Mouse (Mus musculus) forebrain, embryonic 15.5 days (tissue): Measurements from ENCODE around the gene Gm8764. TPM values are rescaled to one million over a fixed set of nuclear protein-coding genes. Genes with fewer than 3 reads are reported as not detected.
"Not testable (repeated sequence)": the region's sequence is repeated elsewhere in the genome, so short reads cannot be mapped to it uniquely, and the experiment has no call there.

ENCODE experiments used
- ATAC-seq: fragments of 200-750 bp; cut with Nextera tagmentation; replicated peaks from 2 replicates; pipeline ENCODE4 v1.8.0; 2017; ENCODE audit warnings: mild to moderate bottlenecking, moderate TSS enrichment, moderate library complexity
- H3K27ac ChIP-seq: fragments of 300-500 bp; sonication (generic); replicated peaks from 2 replicates; pipeline ENCODE4 v1.5.1; 2015; ENCODE audit warnings: mild to moderate bottlenecking, inconsistent platforms
- H3K27me3 ChIP-seq: fragments of 300-500 bp; sonication (generic); 2 replicates; pipeline ENCODE4 v1.6.1; 2015; ENCODE audit warnings: inconsistent platforms
- H3K36me3 ChIP-seq: fragments of 300-500 bp; sonication (generic); 2 replicates; pipeline ENCODE4 v1.6.1; 2015; ENCODE audit warnings: mild to moderate bottlenecking, inconsistent platforms
- H3K4me1 ChIP-seq: fragments of 300-500 bp; sonication (generic); 2 replicates; pipeline ENCODE4 v1.6.1; 2015; ENCODE audit warnings: inconsistent platforms
- H3K4me2 ChIP-seq: fragments of 300-500 bp; sonication (generic); replicated peaks from 2 replicates; pipeline ENCODE4 v1.6.1; 2015; ENCODE audit warnings: mild to moderate bottlenecking, inconsistent platforms
- H3K4me3 ChIP-seq: fragments of 300-500 bp; sonication (generic); 2 replicates; pipeline ENCODE4 v1.5.1; 2015; ENCODE audit warnings: mild to moderate bottlenecking, inconsistent platforms
- H3K9ac ChIP-seq: fragments of 300-500 bp; sonication (generic); replicated peaks from 2 replicates; pipeline ENCODE4 v1.6.1; 2015; ENCODE audit warnings: mild to moderate bottlenecking, inconsistent platforms
- H3K9me3 ChIP-seq: fragments of 300-500 bp; sonication (generic); 2 replicates; pipeline ENCODE4 v1.6.1; 2016; ENCODE audit warnings: inconsistent platforms
- WGBS: fragments of 180-500 bp; shearing (Covaris S2); methylation state at CpG from one replicate; pipeline ENCODE4 v1.1.7; 2015; ENCODE audit warnings: mixed read lengths; 5-methylcytosine and 5-hydroxymethylcytosine counted together
- polyA plus RNA-seq: library from polyadenylated mRNA; unstranded; fragments of >200 nt; fragmentation: Nextera tagmentation; extraction: Ambion mirVana; gene quantifications from 2 replicates; pipeline ENCODE4 v1.2.1, GENCODE M21; 2015

The Gm8764 gene
- not detected in 2 replicates for polyA plus RNA-seq

- not testable (repeated sequence) for H3K27me3 ChIP-seq, H3K9ac ChIP-seq, ATAC-seq, H3K9me3 ChIP-seq, H3K4me3 ChIP-seq, H3K4me1 ChIP-seq, H3K27ac ChIP-seq, H3K4me2 ChIP-seq, H3K36me3 ChIP-seq
- no CpG with 5 or more reads among the region's 3 CpGs for WGBS
Observed at GRCm38 (mm10) chr10:104159706-104160105, at the start of gene Gm8764. Gene Gm8764, plus strand, starts transcription at chr10:104160006.

- no peak overlapping the region for H3K27ac ChIP-seq
- WGBS, result 70% methylated on average over 3 of the region's 3 CpGs
- H3K4me2 ChIP-seq, result no peak overlapping the region
- H3K36me3 ChIP-seq, result no peaks in the 10 kb centered on the region
- ATAC-seq, result no peak
- no peaks in the 10 kb centered on the region for H3K27me3 ChIP-seq
- no peak overlapping the region for H3K4me3 ChIP-seq
- H3K4me1 ChIP-seq, result no peaks in the 10 kb centered on the region
- no peak overlapping the region for H3K9ac ChIP-seq
- no peaks in the 10 kb centered on the region for H3K9me3 ChIP-seq
Observed at GRCm38 (mm10) chr10:104110044-104110443, 49.8 kb upstream of the Gm8764 start.

GRCm38 (mm10) chr10:104118312-104118711 lies 41.5 kb upstream of the Gm8764 start:
- 80% methylated on average over 2 of the region's 2 CpGs for WGBS
- no peak for ATAC-seq
- Histone ChIP-seq H3K36me3 (no peaks in the 10 kb centered on the region), H3K27ac (no peak overlapping the region), H3K4me3 (no peak overlapping the region), H3K4me2 (no peak overlapping the region), H3K4me1 (no peaks in the 10 kb centered on the region), H3K9me3 (no peaks in the 10 kb centered on the region), H3K9ac (no peak overlapping the region), H3K27me3 (no peaks in the 10 kb centered on the region)

GRCm38 (mm10) chr10:104142687-104143086 lies 17.1 kb upstream of the Gm8764 start, which contains the start of gene Gm21293:
Gene Gm21293, plus strand, starts transcription at chr10:104142987.
- H3K9me3 ChIP-seq, H3K9ac ChIP-seq, ATAC-seq, H3K4me2 ChIP-seq, H3K27me3 ChIP-seq, H3K27ac ChIP-seq, H3K36me3 ChIP-seq, H3K4me1 ChIP-seq, H3K4me3 ChIP-seq: not testable (repeated sequence)
- WGBS, result no CpG with 5 or more reads among the region's 3 CpGs

GRCm38 (mm10) chr10:104151197-104151596 lies 8.6 kb upstream of the Gm8764 start, which contains the start of gene Gm6763:
Gene Gm6763, plus strand, starts transcription at chr10:104151497.
- H3K36me3 ChIP-seq, H3K9me3 ChIP-seq, H3K4me2 ChIP-seq, H3K4me3 ChIP-seq, H3K27ac ChIP-seq, H3K9ac ChIP-seq, ATAC-seq, H3K27me3 ChIP-seq, H3K4me1 ChIP-seq: not testable (repeated sequence)
- no CpG with 5 or more reads among the region's 3 CpGs for WGBS

GRCm38 (mm10) chr10:104168215-104168614 lies 8.4 kb downstream of the Gm8764 start, which contains the start of gene Gm21304:
Gene Gm21304, plus strand, starts transcription at chr10:104168515.
- H3K9me3 ChIP-seq, H3K36me3 ChIP-seq: not testable (repeated sequence)
- WGBS, result no CpG with 5 or more reads among the region's 3 CpGs

GRCm38 (mm10) chr10:104176724-104177123 lies 16.9 kb downstream of the Gm8764 start, which contains the start of gene Gm21312:
Gene Gm21312, plus strand, starts transcription at chr10:104177024.
- H3K4me1 ChIP-seq, H3K27me3 ChIP-seq, H3K27ac ChIP-seq, H3K36me3 ChIP-seq, H3K9me3 ChIP-seq, ATAC-seq, H3K4me2 ChIP-seq, H3K4me3 ChIP-seq, H3K9ac ChIP-seq: not testable (repeated sequence)
- no CpG with 5 or more reads among the region's 3 CpGs for WGBS

More at GRCm38 (mm10) chr10:104168215-104168614, 8.4 kb downstream of the Gm8764 start, which contains the start of gene Gm21304:
- not testable (repeated sequence) for H3K4me2 ChIP-seq, H3K9ac ChIP-seq, H3K27ac ChIP-seq, H3K27me3 ChIP-seq, H3K4me3 ChIP-seq, ATAC-seq, H3K4me1 ChIP-seq

- not testable (repeated sequence) for H3K9me3 ChIP-seq, H3K4me2 ChIP-seq, H3K9ac ChIP-seq, ATAC-seq, H3K4me3 ChIP-seq, H3K4me1 ChIP-seq, H3K27me3 ChIP-seq, H3K27ac ChIP-seq, H3K36me3 ChIP-seq
- no CpG with 5 or more reads among the region's 3 CpGs for WGBS
Observed at GRCm38 (mm10) chr10:104185233-104185632, 25.4 kb downstream of the Gm8764 start, which contains the start of gene Gm20765. Gene Gm20765, plus strand, starts transcription at chr10:104185533.

- not testable (repeated sequence) for H3K36me3 ChIP-seq, H3K4me3 ChIP-seq, H3K4me1 ChIP-seq, ATAC-seq, H3K9ac ChIP-seq, H3K4me2 ChIP-seq, H3K27ac ChIP-seq, H3K9me3 ChIP-seq, H3K27me3 ChIP-seq
- WGBS, result no CpG with 5 or more reads among the region's 3 CpGs
Observed at GRCm38 (mm10) chr10:104193742-104194141, 33.9 kb downstream of the Gm8764 start, which contains the start of gene Gm4340. Gene Gm4340, plus strand, starts transcription at chr10:104194042.

GRCm38 (mm10) chr10:104209655-104210054 lies 49.8 kb downstream of the Gm8764 start:
- no peak; the same call in 1 of the 2 replicates for ATAC-seq
- no peaks in the 10 kb centered on the region for H3K9me3 ChIP-seq
- no peak overlapping the region for H3K4me3 ChIP-seq
- no peaks in the 10 kb centered on the region for H3K27me3 ChIP-seq
- no peak overlapping the region for H3K9ac ChIP-seq
- no peaks in the 10 kb centered on the region for H3K4me1 ChIP-seq
- H3K4me2 ChIP-seq, result no peak overlapping the region
- H3K36me3 ChIP-seq, result no peaks in the 10 kb centered on the region
- H3K27ac ChIP-seq, result no peak overlapping the region
- WGBS, result 80% methylated on average over 1 of the region's 1 CpGs

GRCm38 (mm10) chr10:104210268-104210990 lies 50.6 kb downstream of the Gm8764 start:
- no peaks in the 10 kb centered on the region for H3K27me3 ChIP-seq
- no peak overlapping the region for H3K27ac ChIP-seq
- 61% methylated on average over 3 of the region's 3 CpGs for WGBS
- no peak overlapping the region for H3K9ac ChIP-seq
- no peak overlapping the region for H3K4me3 ChIP-seq
- H3K4me1 ChIP-seq, result no peaks in the 10 kb centered on the region
- H3K36me3 ChIP-seq, result no peaks in the 10 kb centered on the region
- ATAC-seq, result peak; percentile 48; the same call in 1 of the 2 replicates
- no peaks in the 10 kb centered on the region for H3K9me3 ChIP-seq
- H3K4me2 ChIP-seq, result no peak overlapping the region
